Mouse (Mus musculus): ENCODE results near the gene Lmln.
"Not testable (repeated sequence)": the region's sequence is repeated elsewhere in the genome, so short reads cannot be mapped to it uniquely, and the experiment has no call there.

Lmln gene

GRCm38 (mm10) chr16:33135167-33135566 lies 72.8 kb downstream of the Lmln start:
- no peak for ATAC-seq (ENCODE audit: low TSS enrichment)

DNA sequence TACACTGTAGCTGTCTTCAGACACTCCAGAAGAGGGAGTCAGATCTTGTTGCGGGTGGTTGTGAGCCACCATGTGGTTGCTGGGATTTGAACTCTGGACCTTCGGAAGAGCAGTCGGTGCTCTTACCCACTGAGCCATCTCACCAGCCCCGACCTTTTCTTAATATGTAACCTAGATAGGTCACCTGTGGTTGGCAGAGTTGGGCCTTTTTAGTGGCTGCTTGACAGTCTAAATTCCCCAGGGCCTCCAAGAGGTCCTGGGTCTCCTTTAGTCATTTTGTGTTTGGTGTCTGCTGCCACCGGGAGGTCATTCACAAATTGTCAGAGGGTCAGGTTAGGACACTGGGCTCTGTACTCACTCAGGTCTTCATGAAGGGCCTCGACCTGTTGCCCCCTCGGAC lies 76.7 kb downstream of the Lmln start:
- not testable (repeated sequence) for ATAC-seq (ENCODE audit: low TSS enrichment)

DNA sequence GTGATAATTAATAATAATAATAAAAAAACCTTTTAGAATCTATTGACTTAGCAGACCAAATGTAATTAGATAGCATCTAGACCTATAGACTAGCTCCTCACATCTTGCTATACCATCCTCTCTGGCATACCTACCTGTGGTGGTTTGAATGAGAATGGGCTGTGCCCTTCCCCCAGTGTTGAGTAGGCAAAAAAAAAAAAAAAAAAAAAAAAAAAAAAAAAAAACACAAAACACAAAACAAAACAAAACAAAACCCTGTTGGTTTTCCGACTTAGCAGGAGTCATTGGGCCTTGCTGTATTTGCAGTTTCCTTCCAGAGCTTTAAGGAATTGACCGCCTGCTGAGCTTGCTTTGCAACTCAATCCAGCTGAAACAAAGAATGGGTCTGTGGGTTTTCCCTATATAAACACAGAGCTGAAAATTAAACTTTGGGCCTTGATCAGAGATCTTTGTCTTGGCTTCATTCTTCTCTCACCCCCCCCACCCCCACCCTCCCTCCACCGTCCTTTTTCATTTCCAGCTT lies 79.5 kb downstream of the Lmln start:
- ATAC-seq (ENCODE audit: low TSS enrichment): no peak

DNA sequence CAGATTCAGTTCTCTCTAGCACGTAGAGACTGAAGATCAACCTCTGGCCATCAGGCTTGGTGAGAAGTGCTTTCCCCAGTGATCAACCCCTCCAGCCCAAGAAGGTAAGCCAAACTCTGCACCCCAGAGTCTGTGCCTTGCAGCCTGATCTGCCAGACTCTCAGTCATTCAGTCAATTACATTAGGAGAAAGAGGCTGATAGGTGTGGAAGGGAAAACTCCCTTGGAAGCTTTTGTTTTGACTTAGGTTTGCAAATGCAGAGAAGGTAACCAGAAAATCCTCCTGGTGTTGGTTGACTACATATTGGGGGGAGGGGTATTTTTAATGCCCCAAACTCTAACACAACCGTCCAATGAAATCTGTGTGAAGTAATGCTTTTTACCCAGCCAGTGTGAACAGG lies 81.1 kb downstream of the Lmln start:
- no peak for ATAC-seq (ENCODE audit: low TSS enrichment)

- ATAC-seq (ENCODE audit: low TSS enrichment): no peak
Measured at GRCm38 (mm10) chr16:33146185-33146584, 83.9 kb downstream of the Lmln start.

GRCm38 (mm10) chr16:33148135-33148534 lies 85.8 kb downstream of the Lmln start:
- ATAC-seq (ENCODE audit: low TSS enrichment): no peak

GRCm38 (mm10) chr16:33150875-33151274 lies 88.6 kb downstream of the Lmln start:
- not testable (repeated sequence) for ATAC-seq (ENCODE audit: low TSS enrichment)

GRCm38 (mm10) chr16:33151558-33151957 lies 89.2 kb downstream of the Lmln start:
- peak; percentile 94 for ATAC-seq (ENCODE audit: low TSS enrichment)

GRCm38 (mm10) chr16:33154992-33155391 lies 92.7 kb downstream of the Lmln start:
- no peak for ATAC-seq (ENCODE audit: low TSS enrichment)

DNA sequence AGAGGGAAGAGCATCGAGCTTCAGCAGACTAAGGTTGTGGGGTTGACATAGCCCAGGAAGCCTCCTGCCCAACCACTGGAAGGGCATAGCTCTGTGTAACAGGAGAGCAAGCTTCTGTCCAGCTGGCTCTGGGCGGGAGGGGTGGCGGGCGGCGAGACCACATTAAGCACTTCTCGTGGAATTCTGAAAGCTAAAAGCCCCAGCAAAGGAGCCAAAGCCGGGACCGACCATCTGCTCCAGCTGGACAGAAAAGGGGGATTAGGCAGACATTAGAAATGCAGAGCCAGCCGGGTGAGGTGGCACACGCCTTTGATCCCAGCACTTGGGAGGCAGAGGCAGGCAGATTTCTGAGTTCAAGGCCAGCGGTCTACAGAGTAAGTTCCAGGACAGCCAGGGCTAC lies 95.7 kb downstream of the Lmln start:
- no peak for ATAC-seq (ENCODE audit: low TSS enrichment)

DNA sequence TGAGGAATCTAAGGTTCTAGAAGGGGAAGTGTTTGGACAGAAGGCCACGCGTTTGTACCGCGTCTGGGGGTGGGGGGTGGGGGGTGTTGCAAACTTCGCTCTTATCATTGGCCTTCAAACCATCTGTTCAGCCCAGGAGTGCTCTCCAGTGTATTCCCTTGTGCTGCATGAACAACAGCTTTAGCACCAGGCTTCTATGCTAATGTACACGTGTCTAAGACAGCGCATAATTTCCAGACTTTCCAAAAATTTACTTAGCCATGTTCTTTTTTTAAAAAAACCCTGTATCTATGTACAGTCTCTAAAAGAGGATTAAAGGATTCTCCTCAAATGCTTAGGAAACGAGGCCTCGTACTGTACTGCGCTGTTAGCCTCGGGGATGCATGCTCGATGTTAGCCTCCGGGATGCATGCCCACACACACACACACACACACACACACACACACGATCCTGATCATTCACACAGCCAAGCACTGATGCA lies 96.3 kb downstream of the Lmln start:
- peak; percentile 73 for ATAC-seq (ENCODE audit: low TSS enrichment)

GRCm38 (mm10) chr16:33159363-33159762 lies 97.0 kb downstream of the Lmln start:
- no peak for ATAC-seq (ENCODE audit: low TSS enrichment)

DNA sequence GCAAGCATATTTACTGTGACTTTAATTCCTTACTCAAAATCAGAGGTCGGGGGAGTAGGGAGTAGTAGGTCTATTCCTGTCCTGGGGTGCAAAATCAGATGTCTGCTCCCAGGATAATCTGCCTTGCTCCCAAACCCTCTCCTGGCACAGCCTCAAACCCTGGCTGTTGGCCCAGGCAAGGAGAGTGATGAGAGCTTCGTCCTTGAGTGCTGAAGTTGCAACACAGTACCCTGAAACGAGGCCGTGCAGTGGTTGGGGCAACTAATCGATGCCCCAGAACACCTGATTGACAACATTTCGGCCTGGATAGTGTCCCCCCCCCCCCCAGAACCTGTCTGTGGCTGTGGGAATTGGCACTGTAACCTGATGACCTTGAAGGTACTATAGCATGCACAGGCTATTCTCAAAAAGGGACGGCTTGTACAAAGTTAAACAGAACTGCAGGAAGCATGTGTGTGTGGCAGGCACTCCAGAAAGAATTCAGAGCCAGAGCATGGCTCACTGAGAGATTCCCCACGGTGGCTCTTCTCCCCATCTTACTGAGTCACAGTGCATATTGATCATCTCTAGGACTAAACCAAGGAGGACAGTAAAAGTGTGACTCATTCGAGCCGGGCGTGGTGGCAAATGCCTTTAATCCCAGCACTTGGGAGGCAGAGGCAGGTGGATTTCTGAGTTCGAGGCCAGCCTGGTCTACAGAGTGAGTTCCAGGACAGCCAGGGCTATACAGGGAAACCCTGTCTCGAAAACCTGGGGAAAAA lies 101.2 kb downstream of the Lmln start:
- ATAC-seq (ENCODE audit: low TSS enrichment): peak; percentile 53

DNA sequence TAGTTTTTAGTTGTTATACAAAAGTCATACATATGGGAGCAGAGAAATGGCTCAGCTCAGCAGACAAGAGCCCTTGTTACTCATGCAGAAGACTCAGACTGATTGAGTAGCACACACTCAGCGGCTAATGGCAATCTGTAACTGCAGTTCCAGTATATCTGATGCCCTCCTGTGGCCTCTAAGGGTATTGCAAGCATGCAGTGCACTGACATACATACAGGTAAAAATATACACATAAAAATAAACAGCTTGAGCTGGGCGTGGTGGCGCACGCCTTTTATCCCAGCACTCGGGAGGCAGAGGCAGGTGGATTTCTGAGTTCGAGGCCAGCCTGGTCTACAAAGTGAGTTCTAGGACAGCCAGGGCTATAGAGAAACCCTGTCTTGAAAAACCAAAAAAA lies 104.0 kb downstream of the Lmln start:
- ATAC-seq (ENCODE audit: low TSS enrichment): not testable (repeated sequence)

- ATAC-seq (ENCODE audit: low TSS enrichment): no peak
Measured at GRCm38 (mm10) chr16:33167537-33167936, 105.2 kb downstream of the Lmln start.

- no peak for ATAC-seq (ENCODE audit: low TSS enrichment)
Measured at GRCm38 (mm10) chr16:33169471-33170034, 107.2 kb downstream of the Lmln start.

GRCm38 (mm10) chr16:33170716-33171587 lies 108.6 kb downstream of the Lmln start:
- no peak for ATAC-seq (ENCODE audit: low TSS enrichment)

- no peak for ATAC-seq (ENCODE audit: low TSS enrichment)
Measured at GRCm38 (mm10) chr16:33171800-33172199, 109.5 kb downstream of the Lmln start.

- ATAC-seq (ENCODE audit: low TSS enrichment): no peak
Measured at GRCm38 (mm10) chr16:33173151-33173550, 110.8 kb downstream of the Lmln start.

DNA sequence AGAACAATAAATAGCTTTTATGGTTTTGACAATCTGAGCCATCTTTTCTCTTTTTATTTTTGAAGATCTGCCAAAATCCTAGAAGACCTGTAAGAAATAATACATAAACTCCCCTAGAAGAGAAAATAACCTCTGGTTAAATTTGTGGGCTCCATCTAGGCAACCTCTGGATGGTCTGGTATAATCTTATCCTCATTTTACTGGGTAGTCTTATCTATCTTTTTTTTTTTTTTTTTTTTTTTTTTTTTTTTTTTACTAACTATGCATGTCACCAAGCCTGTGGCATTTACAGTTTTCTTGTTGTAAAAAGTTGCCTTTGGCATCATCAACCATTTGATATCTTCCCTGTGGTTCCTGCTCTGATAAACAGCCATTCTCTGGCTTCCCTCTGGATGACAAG lies 112.4 kb downstream of the Lmln start:
- no peak for ATAC-seq (ENCODE audit: low TSS enrichment)

- ATAC-seq (ENCODE audit: low TSS enrichment): not testable (repeated sequence)
Measured at GRCm38 (mm10) chr16:33176831-33177230, 114.5 kb downstream of the Lmln start.
